24 mouse cellular contexts compared by ENCODE assay signal in genomic region chr2:126522056-126522455, GRCm38 (mm10). TPM values are rescaled to one million over a fixed set of nuclear protein-coding genes. Genes with fewer than 3 reads are reported as not detected.
A peak's percentile ranks its signal among the peaks of the same experiment; 100 is the strongest.
DNase-seq lines count a peak whose midpoint lies in the region; ATAC-seq lines count a peak whose summit lies in the region.
"Had no signal": no experiment of that assay in that cellular context is flagged by ENCODE, and none has a peak within 500 bp of the region (broad histone marks: within the 10 kb centered on the region; RNA-seq: fewer than 3 reads in every experiment).

No protein-coding gene starts in this region.

- no peak for ATAC-seq in kidney, embryonic 14.5 days (ENCODE audit: low FRiP score, low TSS enrichment)
- ATAC-seq in forebrain, embryonic 15.5 days (replicated peaks): no peak
- ATAC-seq: hindbrain, postnatal 0 days; intestine, embryonic 16.5 days; liver, embryonic 12.5 days had no signal

- no peaks in the 10 kb centered on the region for H3K36me3 ChIP-seq in kidney, embryonic 14.5 days (ENCODE audit: control insufficient read depth, insufficient read depth, low read length)
- no peaks in the 10 kb centered on the region for H3K36me3 ChIP-seq in forebrain, embryonic 15.5 days
- H3K36me3 ChIP-seq: heart, embryonic 12.5 days; limb, embryonic 10.5 days; liver, embryonic 12.5 days had no signal

- DNase-seq in kidney, adult 18-20 months: peak; percentile 64
- DNase-seq in 416B (ENCODE audit: low read depth) (peak; percentile 73), R1 (ENCODE audit: low read depth, low spot score) (peak; percentile 44)
- DNase-seq in kidney, postnatal 10 days: peak; percentile 49
- no peak for DNase-seq in adrenal gland, adult (ENCODE audit: inconsistent age in 2 of 2, low spot score in 1 of 2)
- no peak for DNase-seq in adrenal gland, postnatal 25 days
- DNase-seq: cerebellum, adult 18-20 months; gastrocnemius, postnatal 10 days; heart, adult 18-20 months; lung, adult 2 months; lung, postnatal 36 days; midbrain, embryonic 14.5 days; right cerebral cortex, postnatal 14 days had no signal

- no peaks in the 10 kb centered on the region for H3K9me3 ChIP-seq in kidney, embryonic 14.5 days (ENCODE audit: control insufficient read depth, low read length)
- H3K9me3 ChIP-seq in forebrain, embryonic 15.5 days: no peaks in the 10 kb centered on the region
- H3K9me3 ChIP-seq: heart, embryonic 12.5 days; limb, embryonic 10.5 days; liver, embryonic 12.5 days had no signal

- 80% methylated on average over 8 of the region's 8 CpGs for WGBS in kidney, embryonic 14.5 days
- WGBS in forebrain, embryonic 15.5 days: 54% methylated on average over 8 of the region's 8 CpGs

- no peaks in the 10 kb centered on the region for H3K4me1 ChIP-seq in kidney, embryonic 14.5 days (ENCODE audit: control insufficient read depth, insufficient read depth, low read length)
- no peaks in the 10 kb centered on the region for H3K4me1 ChIP-seq in forebrain, embryonic 15.5 days
- H3K4me1 ChIP-seq: limb, embryonic 10.5 days had no signal

- no peak overlapping the region for H3K4me3 ChIP-seq in kidney, embryonic 14.5 days (ENCODE audit: low read length)
- H3K4me3 ChIP-seq in forebrain, embryonic 15.5 days: no peak overlapping the region
- H3K4me3 ChIP-seq: heart, embryonic 12.5 days; left cerebral cortex, adult 2 months; limb, embryonic 10.5 days; liver, embryonic 12.5 days had no signal

- H3K4me2 ChIP-seq in kidney, embryonic 14.5 days (replicated peaks; ENCODE audit: low read depth, low read length): no peak overlapping the region
- no peak overlapping the region for H3K4me2 ChIP-seq in forebrain, embryonic 15.5 days (replicated peaks)
- H3K4me2 ChIP-seq: heart, embryonic 12.5 days; liver, embryonic 12.5 days had no signal

- H3K27me3 ChIP-seq in kidney, embryonic 14.5 days (ENCODE audit: control insufficient read depth, insufficient read depth, low read length): no peaks in the 10 kb centered on the region
- no peaks in the 10 kb centered on the region for H3K27me3 ChIP-seq in forebrain, embryonic 15.5 days
- H3K27me3 ChIP-seq: heart, embryonic 12.5 days; liver, embryonic 12.5 days had no signal

- H3K9ac ChIP-seq in kidney, embryonic 14.5 days (ENCODE audit: low read depth, low read length): no peak overlapping the region
- H3K9ac ChIP-seq in forebrain, embryonic 15.5 days (replicated peaks): no peak overlapping the region
- H3K9ac ChIP-seq: heart, embryonic 12.5 days; liver, embryonic 12.5 days had no signal

- no peak overlapping the region for H3K27ac ChIP-seq in kidney, embryonic 14.5 days (ENCODE audit: low read depth, low read length)
- H3K27ac ChIP-seq in forebrain, embryonic 15.5 days (replicated peaks): no peak overlapping the region
- H3K27ac ChIP-seq: hindbrain, postnatal 0 days; left cerebral cortex, adult 2 months; limb, embryonic 10.5 days; liver, embryonic 12.5 days; stomach, postnatal 0 days had no signal

RNA-seq across cellular contexts. Expression of gene Atp8b4, which starts 21.6 kb away (rescaled TPM):
- polyA plus RNA-seq in kidney, embryonic 14.5 days (2014; fragmentation: Nextera tagmentation; extraction: Ambion mirVana): 0.18 and 0.29 TPM in 2 replicates
- 0.82 and 1.00 TPM in 2 replicates for total RNA-seq in adrenal gland, postnatal 25 days (2021)
- polyA plus RNA-seq in forebrain, embryonic 15.5 days (2015; fragmentation: Nextera tagmentation; extraction: Ambion mirVana): 0.04 TPM in 2 replicates
- polyA plus RNA-seq: forebrain, embryonic 16.5 days; hindbrain, postnatal 0 days had no signal

RNA-seq across cellular contexts. Expression of gene Slc27a2, which starts 30.2 kb away (rescaled TPM):
- polyA plus RNA-seq in kidney, embryonic 14.5 days (2014; fragmentation: Nextera tagmentation; extraction: Ambion mirVana): 3.9 and 9.6 TPM in 2 replicates
- total RNA-seq in adrenal gland, postnatal 25 days (2021): 18.8 and 40.4 TPM in 2 replicates
- 4.3 and 4.5 TPM in 2 replicates for polyA plus RNA-seq in forebrain, embryonic 15.5 days (2015; fragmentation: Nextera tagmentation; extraction: Ambion mirVana)
- polyA plus RNA-seq: C2C12 had no signal

Comparison
In these comparisons a context has a peak if more than half of its experiments do, and no peak if none do; other contexts are left out.
1. DNase-seq: peak in kidney, adult 18-20 months (single experiment), 416B (single experiment), R1 (single experiment) and kidney, postnatal 10 days (single experiment); none in adrenal gland, adult (0 of 2) and adrenal gland, postnatal 25 days (single experiment).